Comparison of ENCODE assay signal across 21 mouse cellular contexts in the genomic region with DNA sequence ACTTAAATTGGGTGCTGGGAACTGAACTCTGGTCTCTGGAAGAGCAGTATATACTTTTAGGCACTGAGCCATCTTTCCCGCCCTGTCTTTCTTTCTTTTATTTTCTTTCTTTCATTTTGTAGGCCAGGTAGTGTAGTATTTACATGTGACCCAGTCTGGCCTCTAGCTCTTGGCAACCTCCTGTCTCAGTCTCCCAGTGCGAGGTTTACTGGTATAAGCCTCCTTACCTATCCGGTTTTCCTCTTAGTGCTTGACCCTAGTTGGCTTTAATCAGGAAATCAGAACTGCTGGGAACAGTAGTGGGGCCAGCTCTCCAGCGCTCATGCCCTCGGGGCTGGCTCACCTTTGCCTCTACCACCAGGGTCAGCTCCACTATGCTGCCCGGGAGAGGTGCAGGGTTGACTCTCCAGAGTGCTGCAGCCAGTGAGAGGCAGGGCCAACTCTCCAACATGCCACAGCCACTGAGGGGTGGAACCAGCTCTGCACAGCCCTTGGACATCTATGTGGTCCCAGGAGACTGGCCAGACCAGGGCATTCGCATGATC. TPM values are rescaled to one million over a fixed set of nuclear protein-coding genes. Genes with fewer than 3 reads are reported as not detected.
A peak's percentile ranks its signal among the peaks of the same experiment; 100 is the strongest.
DNase-seq lines count a peak whose midpoint lies in the region; ATAC-seq lines count a peak whose summit lies in the region.
"Had no signal": no experiment of that assay in that cellular context is flagged by ENCODE, and none has a peak within 500 bp of the region (broad histone marks: within the 10 kb centered on the region; RNA-seq: fewer than 3 reads in every experiment).

No protein-coding gene starts in this region.

- no peak overlapping the region for H3K4me2 ChIP-seq in heart, embryonic 12.5 days
- H3K4me2 ChIP-seq in kidney, embryonic 15.5 days = no peak overlapping the region
- H3K4me2 ChIP-seq in kidney, embryonic 14.5 days (replicated peaks; ENCODE audit: low read depth, low read length) = no peak overlapping the region
- H3K4me2 ChIP-seq: embryonic facial prominence, embryonic 13.5 days; heart, embryonic 11.5 days; hindbrain, embryonic 15.5 days had no signal

- WGBS in heart, embryonic 10.5 days = 83% methylated on average over 7 of the region's 7 CpGs
- 84% methylated on average over 7 of the region's 7 CpGs for WGBS in heart, embryonic 12.5 days
- WGBS in kidney, embryonic 15.5 days = 72% methylated on average over 7 of the region's 7 CpGs
- WGBS in kidney, embryonic 14.5 days = 72% methylated on average over 7 of the region's 7 CpGs

- no peak overlapping the region for H3K4me3 ChIP-seq in heart, embryonic 10.5 days
- H3K4me3 ChIP-seq in heart, embryonic 12.5 days = no peak overlapping the region
- no peak overlapping the region for H3K4me3 ChIP-seq in kidney, embryonic 15.5 days (replicated peaks)
- no peak overlapping the region for H3K4me3 ChIP-seq in kidney, embryonic 14.5 days (ENCODE audit: low read length)
- H3K4me3 ChIP-seq: embryonic facial prominence, embryonic 13.5 days; forebrain, embryonic 10.5 days; gastrocnemius, adult 2 months; hindbrain, embryonic 15.5 days had no signal

- no peak overlapping the region for H3K9ac ChIP-seq in heart, embryonic 12.5 days
- no peak overlapping the region for H3K9ac ChIP-seq in kidney, embryonic 15.5 days
- H3K9ac ChIP-seq in kidney, embryonic 14.5 days (ENCODE audit: low read depth, low read length) = no peak overlapping the region
- H3K9ac ChIP-seq: embryonic facial prominence, embryonic 13.5 days; hindbrain, embryonic 15.5 days had no signal

- peak; percentile 65 for DNase-seq in heart, embryonic 10.5 days (ENCODE audit: low spot score)
- DNase-seq in thymus, postnatal 4 days = peak; percentile 12
- DNase-seq in thymus, adult 18-20 months = no peak
- DNase-seq in gonadal fat pad, adult 2 months (ENCODE audit: low read depth) = peak; percentile 54
- DNase-seq: cerebellum, adult 18-20 months; cerebellum, adult 9-11 months; cerebellum, postnatal 36 days; gastrocnemius, adult 2 months; gastrocnemius, postnatal 25 days; heart, postnatal 36 days had no signal

- no peaks in the 10 kb centered on the region for H3K36me3 ChIP-seq in heart, embryonic 10.5 days
- H3K36me3 ChIP-seq in heart, embryonic 12.5 days = no peaks in the 10 kb centered on the region
- H3K36me3 ChIP-seq in kidney, embryonic 15.5 days = no peaks in the 10 kb centered on the region
- H3K36me3 ChIP-seq in kidney, embryonic 14.5 days (ENCODE audit: control insufficient read depth, insufficient read depth, low read length) = no peaks in the 10 kb centered on the region
- H3K36me3 ChIP-seq: embryonic facial prominence, embryonic 13.5 days; forebrain, embryonic 10.5 days; hindbrain, embryonic 15.5 days had no signal

- H3K27me3 ChIP-seq in heart, embryonic 10.5 days (ENCODE audit: insufficient read depth, poor library complexity, severe bottlenecking) = no peaks in the 10 kb centered on the region
- no peaks in the 10 kb centered on the region for H3K27me3 ChIP-seq in heart, embryonic 12.5 days (replicated peaks)
- H3K27me3 ChIP-seq in kidney, embryonic 15.5 days = no peaks in the 10 kb centered on the region
- no peaks in the 10 kb centered on the region for H3K27me3 ChIP-seq in kidney, embryonic 14.5 days (ENCODE audit: control insufficient read depth, insufficient read depth, low read length)
- H3K27me3 ChIP-seq: CH12.LX; embryonic facial prominence, embryonic 13.5 days; hindbrain, embryonic 15.5 days; Patski had no signal

- ATAC-seq in heart, embryonic 12.5 days (ENCODE audit: insufficient number of reproducible peaks, low FRiP score) = no peak
- ATAC-seq in kidney, embryonic 15.5 days (replicated peaks; ENCODE audit: low FRiP score) = 0 out of 2 replicates have a peak, but pooled peaks have one; percentile 29
- ATAC-seq in kidney, embryonic 14.5 days (ENCODE audit: low FRiP score, low TSS enrichment) = no peak
- ATAC-seq: activated CD4-positive, CD25-positive, alpha-beta regulatory T cell, adult 4 months; forebrain, embryonic 14.5 days; Patski had no signal

- H3K9me3 ChIP-seq in heart, embryonic 10.5 days = no peaks in the 10 kb centered on the region
- H3K9me3 ChIP-seq in heart, embryonic 12.5 days (replicated peaks) = no peaks in the 10 kb centered on the region
- H3K9me3 ChIP-seq in kidney, embryonic 15.5 days (replicated peaks) = no peaks in the 10 kb centered on the region
- H3K9me3 ChIP-seq in kidney, embryonic 14.5 days (ENCODE audit: control insufficient read depth, low read length) = no peaks in the 10 kb centered on the region
- H3K9me3 ChIP-seq: embryonic facial prominence, embryonic 13.5 days; forebrain, embryonic 10.5 days; hindbrain, embryonic 15.5 days had no signal

- peaks cover 24% of the 10 kb centered on the region for H3K4me1 ChIP-seq in heart, embryonic 10.5 days
- peaks cover 28% of the 10 kb centered on the region for H3K4me1 ChIP-seq in heart, embryonic 12.5 days (replicated peaks)
- peaks cover 30% of the 10 kb centered on the region for H3K4me1 ChIP-seq in kidney, embryonic 15.5 days
- H3K4me1 ChIP-seq in kidney, embryonic 14.5 days (ENCODE audit: control insufficient read depth, insufficient read depth, low read length) = peaks cover 11% of the 10 kb centered on the region

- peak overlapping the region; percentile 7; the same call in 1 of the 2 replicates for H3K27ac ChIP-seq in heart, embryonic 10.5 days
- no peak overlapping the region for H3K27ac ChIP-seq in heart, embryonic 12.5 days (ENCODE audit: poor library complexity, severe bottlenecking)
- H3K27ac ChIP-seq in kidney, embryonic 15.5 days = no peak overlapping the region
- no peak overlapping the region for H3K27ac ChIP-seq in kidney, embryonic 14.5 days (ENCODE audit: low read depth, low read length)
- H3K27ac ChIP-seq: embryonic facial prominence, embryonic 13.5 days; forebrain, embryonic 10.5 days; gastrocnemius, adult 2 months; hindbrain, embryonic 15.5 days had no signal

RNA-seq across cellular contexts. Expression of gene Vcl, which starts 41.6 kb away (rescaled TPM):
- 68.9 and 94.1 TPM in 2 replicates for polyA plus RNA-seq in heart, embryonic 10.5 days (2016; fragmentation: Nextera tagmentation; extraction: Ambion mirVana)
- 108 and 115 TPM in 2 replicates for polyA plus RNA-seq in heart, embryonic 12.5 days (2016; fragmentation: Nextera tagmentation; extraction: Ambion mirVana)
- 46.4 and 51.3 TPM in 2 replicates for polyA plus RNA-seq in kidney, embryonic 15.5 days (2015; fragmentation: Nextera tagmentation; extraction: Ambion mirVana)
- 19.1 and 42.4 TPM in 2 replicates for polyA plus RNA-seq in kidney, embryonic 14.5 days (2014; fragmentation: Nextera tagmentation; extraction: Ambion mirVana)
- 82.0 and 85.2 TPM in 2 replicates for polyA plus RNA-seq in gonadal fat pad, adult 2 months (2012; rRNA removed)

RNA-seq across cellular contexts. Expression of gene Plau, which starts 51.2 kb away (rescaled TPM):
- polyA plus RNA-seq in heart, embryonic 10.5 days (2016; fragmentation: Nextera tagmentation; extraction: Ambion mirVana) = 0.23 and 0.30 TPM in 2 replicates
- 0.77 and 1.1 TPM in 2 replicates for polyA plus RNA-seq in heart, embryonic 12.5 days (2016; fragmentation: Nextera tagmentation; extraction: Ambion mirVana)
- polyA plus RNA-seq in kidney, embryonic 15.5 days (2015; fragmentation: Nextera tagmentation; extraction: Ambion mirVana) = 10.7 and 12.4 TPM in 2 replicates
- 3.7 and 4.2 TPM in 2 replicates for polyA plus RNA-seq in kidney, embryonic 14.5 days (2014; fragmentation: Nextera tagmentation; extraction: Ambion mirVana)
- polyA plus RNA-seq in gonadal fat pad, adult 2 months (2012; rRNA removed) = 25.6 and 29.9 TPM in 2 replicates
- polyA plus RNA-seq: activated CD4-positive, CD25-positive, alpha-beta regulatory T cell, adult 4 months had no signal

Comparison
In these comparisons a context has a peak if more than half of its experiments do, and no peak if none do; other contexts are left out.
1. DNase-seq: peak in heart, embryonic 10.5 days (single experiment), thymus, postnatal 4 days (single experiment) and gonadal fat pad, adult 2 months (single experiment); none in thymus, adult 18-20 months (0 of 2).